Mouse (Mus musculus): ENCODE data around the gene E4f1.
A peak's percentile ranks its signal among the peaks of the same experiment; 100 is the strongest.

Gene E4f1

GRCm38 (mm10) chr17:24469910-24470602, at the start of gene E4f1, which contains the start of gene Pgp:
TSS of gene E4f1 (minus strand) at chr17:24470313.
TSS of gene Pgp (plus strand) at chr17:24470392.
- peak; percentile 49; the same call in 1 of the 2 replicates for TF ChIP-seq GATA4 (IDR thresholded peaks at IDR 0.05; ENCODE audit: insufficient replicate concordance, low read length)

DNA sequence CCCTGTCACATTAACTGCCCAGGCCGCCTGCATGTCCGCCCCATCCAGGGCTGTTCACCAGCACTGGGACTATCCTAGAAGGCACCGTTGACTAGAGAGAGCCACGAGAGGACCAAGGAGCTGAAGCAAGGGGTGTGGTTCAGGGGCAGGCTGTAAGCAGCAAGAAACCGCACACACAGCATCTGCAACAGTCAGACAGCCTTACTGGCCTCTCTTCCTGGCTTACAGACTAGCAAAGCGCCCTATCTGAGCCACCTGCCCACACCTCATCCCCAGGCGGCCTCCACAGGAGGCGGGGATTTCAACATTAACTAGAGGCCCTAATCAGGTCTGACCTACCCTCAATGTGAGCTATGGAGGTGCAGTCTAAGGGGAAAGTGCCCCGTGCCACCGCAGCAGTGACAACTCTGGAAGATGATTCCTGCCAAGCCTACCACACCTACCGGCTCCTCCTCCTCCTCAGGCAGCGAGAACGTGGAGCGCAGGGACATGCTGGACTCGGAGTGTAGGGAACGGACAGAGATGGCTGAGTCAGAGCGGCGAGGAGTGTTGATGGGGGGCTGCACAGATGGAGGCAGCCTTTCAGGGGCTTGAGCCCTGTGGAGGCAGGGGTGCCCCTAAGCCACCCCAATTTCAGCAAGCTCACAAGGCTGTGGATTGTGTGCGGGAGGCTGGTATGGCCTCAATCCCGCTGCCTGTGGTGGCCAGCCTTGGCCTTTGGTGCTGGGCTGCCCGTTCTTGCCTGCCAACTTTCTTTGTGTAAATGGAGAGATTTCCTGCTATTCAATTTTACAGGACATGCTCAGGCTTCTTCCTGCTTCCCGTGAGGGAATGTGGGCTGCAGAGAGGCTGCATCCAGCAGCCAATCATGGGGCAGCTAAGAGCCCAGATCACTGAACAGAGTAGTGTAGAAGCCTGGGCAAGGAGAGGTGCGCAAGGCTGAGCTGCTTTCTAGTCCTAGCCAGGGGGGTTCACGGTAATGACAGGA, 44.5 kb upstream of the E4f1 start:
- no peak for TF ChIP-seq GATA4 (IDR thresholded peaks at IDR 0.05; ENCODE audit: insufficient replicate concordance, low read length)

- no peak for TF ChIP-seq GATA4 (IDR thresholded peaks at IDR 0.05; ENCODE audit: insufficient replicate concordance, low read length)
Measured at GRCm38 (mm10) chr17:24513609-24514008, 43.5 kb upstream of the E4f1 start.

DNA sequence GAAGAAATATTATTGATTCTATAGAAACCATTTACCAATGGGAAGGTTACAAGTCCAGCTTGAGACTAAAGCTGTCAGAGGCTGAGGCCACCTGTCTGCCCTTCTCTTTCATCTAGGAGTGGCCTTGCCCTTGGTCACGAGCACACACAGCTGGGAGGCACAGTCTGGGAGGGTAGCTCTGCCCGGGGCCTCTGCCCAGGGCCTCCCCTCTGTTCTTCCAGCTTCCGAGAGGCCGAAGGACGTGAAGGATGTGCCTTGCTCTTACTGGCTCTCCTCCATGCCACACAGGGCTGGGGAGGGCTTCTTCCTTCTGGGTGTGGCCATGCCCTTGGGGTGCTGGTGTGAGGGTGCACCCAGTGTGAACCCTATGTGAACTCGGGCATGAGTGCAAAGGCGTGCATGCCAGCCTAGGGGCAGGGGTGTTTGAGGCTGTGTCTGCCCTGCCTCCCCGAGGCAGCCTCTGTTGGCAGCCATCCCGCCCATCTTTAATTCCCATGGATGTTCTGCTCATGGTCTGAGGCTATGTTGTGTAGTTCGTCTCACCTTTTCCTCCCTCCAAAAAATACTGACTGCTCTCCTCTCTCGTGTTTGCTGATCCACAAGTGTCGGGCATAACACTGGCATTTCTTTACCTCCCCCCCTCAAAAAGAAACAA, 37.8 kb upstream of the E4f1 start:
- TF ChIP-seq GATA4 (IDR thresholded peaks at IDR 0.05; ENCODE audit: insufficient replicate concordance, low read length): no peak

DNA sequence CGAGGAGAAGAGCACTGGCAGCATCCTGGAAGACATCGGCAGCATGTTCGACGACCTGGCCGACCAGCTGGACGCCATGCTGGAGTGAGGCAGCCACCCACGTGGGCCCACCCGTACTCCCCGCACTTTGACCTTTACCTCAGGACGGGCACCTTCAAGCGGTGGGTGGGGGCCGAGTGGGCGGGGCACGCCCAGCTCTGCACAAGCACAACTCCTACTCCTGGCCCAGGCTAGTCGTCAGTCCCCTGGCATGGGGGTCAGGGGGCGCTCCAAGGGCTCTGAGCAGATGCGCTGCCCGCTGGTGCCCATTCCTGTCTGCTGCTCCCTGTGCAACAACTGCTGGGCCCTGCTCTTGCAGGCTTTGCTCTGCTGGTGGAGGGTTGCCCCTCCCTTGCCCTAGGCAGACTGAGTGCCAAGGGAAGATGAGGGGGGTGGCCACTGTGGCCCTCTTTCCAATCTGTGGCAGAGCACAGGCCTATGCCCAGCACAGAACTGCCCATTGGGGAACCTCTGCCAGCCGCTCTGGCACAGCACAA, 37.1 kb upstream of the E4f1 start:
- TF ChIP-seq GATA4 (IDR thresholded peaks at IDR 0.05; ENCODE audit: insufficient replicate concordance, low read length): no peak

DNA sequence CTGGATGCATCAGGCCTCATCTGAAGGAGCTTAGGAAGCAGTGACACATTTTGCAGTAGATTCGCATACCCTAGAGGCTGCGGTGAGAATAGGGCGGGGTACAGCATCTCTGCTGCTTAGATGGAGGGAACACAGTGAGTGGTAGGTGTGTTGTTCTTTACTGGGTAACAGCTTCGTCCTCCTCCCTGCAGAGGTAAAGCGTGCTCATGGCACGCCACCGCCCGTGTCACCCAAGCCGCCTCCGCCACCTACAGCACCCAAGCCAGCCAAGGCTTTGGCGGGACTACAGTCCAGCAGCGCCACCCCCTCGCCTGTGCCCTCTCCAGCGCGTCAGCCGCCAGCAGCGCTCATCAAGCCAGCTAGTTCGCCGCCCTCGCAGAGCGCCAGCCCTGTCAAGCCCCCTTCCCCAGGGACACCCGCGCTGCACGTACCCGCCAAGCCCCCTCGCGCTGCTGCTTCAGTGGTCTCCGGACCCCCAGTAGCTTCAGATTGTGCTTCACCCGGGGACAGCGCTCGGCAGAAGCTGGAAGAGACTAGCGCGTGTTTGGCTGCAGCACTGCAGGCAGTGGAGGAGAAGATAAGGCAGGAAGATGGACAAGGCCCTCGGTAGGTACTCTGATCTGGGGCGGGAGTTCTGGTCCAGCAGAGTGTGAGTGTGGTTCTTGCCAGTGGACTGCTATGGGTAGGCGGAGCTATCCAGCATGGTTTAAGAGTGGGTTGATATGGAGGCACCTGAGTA, 36.4 kb upstream of the E4f1 start:
- TF ChIP-seq GATA4 (IDR thresholded peaks at IDR 0.05; ENCODE audit: insufficient replicate concordance, low read length): no peak

- no peak for TF ChIP-seq GATA4 (IDR thresholded peaks at IDR 0.05; ENCODE audit: insufficient replicate concordance, low read length)
Measured at GRCm38 (mm10) chr17:24505286-24505955, 35.3 kb upstream of the E4f1 start.

DNA sequence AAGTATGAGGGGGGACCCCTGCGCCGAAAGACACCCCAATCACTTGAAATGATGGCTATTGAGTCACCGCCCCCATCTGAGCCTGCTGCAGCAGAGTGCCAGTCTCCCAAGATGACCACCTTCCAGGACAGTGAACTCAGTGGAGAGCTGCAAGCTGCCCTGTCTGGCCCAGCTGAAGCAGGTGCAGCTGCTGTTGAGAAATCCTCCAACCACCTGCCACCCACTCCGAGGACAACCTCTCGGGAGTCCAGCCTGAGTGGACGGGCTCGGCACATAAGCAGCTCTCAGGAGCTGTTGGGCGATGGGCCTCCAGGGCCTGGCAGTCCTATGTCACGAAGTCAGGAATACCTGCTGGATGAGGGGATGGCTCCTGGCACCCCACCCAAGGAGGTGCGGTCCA, 34.0 kb upstream of the E4f1 start:
- no peak for TF ChIP-seq GATA4 (IDR thresholded peaks at IDR 0.05; ENCODE audit: insufficient replicate concordance, low read length)

DNA sequence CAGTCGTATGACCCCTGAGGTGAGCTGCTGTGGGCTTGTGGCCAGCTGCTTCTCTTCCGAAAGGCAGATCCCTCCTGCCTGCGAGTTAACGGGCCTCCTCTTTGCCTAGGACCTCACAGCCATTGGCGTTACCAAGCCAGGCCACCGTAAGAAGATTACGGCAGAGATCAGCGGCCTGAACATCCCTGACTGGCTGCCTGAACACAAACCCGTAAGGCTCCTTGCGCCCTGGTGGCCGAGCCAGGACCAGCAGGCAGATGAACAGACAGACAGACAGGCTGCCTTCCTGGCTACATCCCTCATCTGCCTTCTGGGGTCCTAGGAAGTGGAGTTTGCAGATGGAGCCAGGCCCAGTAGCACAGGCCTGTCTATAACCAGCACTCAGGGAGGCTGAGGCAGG, 32.1 kb upstream of the E4f1 start:
- TF ChIP-seq GATA4 (IDR thresholded peaks at IDR 0.05; ENCODE audit: insufficient replicate concordance, low read length): no peak

DNA sequence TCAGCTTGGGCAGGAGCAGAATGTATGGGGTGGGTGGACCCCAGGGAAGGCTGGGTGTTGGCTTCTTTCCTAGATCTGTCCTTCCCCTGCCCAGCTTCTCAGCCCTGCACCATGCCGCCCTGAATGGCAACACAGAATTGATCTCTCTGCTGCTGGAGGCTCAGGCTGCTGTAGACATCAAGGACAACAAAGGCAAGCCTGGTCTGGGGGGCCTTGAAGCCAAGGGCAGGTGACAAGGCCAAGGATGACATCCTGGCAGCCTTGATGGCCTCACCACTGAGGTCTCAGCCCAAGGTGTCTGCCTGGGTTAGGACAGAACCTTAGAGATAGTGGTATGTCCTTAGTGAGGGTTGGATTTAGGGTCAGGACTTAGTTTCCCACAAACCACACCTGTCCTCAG, 25.9 kb upstream of the E4f1 start:
- TF ChIP-seq GATA4 (IDR thresholded peaks at IDR 0.05; ENCODE audit: insufficient replicate concordance, low read length): no peak

DNA sequence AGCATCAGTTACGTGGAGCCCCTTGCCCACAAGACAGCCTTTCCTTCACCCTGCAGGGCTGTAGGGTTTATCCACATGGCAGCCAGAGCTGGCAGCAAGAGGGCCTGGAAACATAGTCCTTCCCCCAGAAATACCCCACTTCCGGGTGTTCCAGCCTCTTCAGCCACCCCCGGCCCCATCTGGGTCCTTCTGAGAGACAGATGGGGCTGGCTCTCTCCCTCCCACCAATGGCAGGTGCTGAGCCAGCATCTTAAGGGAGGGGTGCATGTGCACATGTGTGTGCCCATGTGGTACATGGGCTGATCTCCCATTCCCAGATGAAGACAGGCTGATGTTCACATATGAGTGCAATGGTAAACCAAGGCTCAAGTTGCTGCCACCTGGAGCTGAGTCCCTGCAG, 25.3 kb upstream of the E4f1 start:
- TF ChIP-seq GATA4 (IDR thresholded peaks at IDR 0.05; ENCODE audit: insufficient replicate concordance, low read length): no peak

DNA sequence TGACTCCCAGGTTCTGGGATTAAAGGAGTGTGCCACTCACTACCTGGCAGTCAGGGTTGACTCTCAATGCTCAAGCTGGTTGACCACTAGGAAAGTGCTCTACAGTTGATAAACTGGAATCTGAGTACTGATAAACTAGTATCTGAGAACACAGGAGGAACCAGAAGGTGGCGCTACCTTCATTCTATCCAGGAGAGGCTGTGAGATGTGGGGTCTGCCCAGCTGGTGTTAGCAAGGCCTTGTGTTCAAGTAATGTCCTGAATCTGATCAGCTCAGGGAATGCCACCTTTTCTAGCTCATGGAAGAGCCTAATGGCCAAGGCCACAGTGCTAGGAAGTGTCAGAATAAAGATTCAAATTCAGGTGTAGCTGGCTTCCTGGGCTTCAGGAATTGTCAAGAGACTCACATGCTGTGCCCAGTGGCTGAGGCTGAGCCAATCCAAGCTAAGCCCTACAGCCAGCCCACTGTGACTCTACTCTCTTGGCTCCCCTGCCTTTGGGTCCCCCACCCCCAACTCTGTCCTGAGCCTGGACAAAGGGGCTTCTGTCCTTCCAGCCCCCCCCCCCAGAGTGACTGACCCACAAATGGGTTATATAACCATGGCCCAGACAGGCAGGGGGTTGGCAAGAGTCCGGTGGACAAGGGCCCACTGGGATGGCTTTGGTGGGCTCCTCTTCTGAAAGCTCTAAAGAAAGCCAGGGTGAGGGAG, 24.7 kb upstream of the E4f1 start:
- TF ChIP-seq GATA4 (IDR thresholded peaks at IDR 0.05; ENCODE audit: insufficient replicate concordance, low read length): no peak

DNA sequence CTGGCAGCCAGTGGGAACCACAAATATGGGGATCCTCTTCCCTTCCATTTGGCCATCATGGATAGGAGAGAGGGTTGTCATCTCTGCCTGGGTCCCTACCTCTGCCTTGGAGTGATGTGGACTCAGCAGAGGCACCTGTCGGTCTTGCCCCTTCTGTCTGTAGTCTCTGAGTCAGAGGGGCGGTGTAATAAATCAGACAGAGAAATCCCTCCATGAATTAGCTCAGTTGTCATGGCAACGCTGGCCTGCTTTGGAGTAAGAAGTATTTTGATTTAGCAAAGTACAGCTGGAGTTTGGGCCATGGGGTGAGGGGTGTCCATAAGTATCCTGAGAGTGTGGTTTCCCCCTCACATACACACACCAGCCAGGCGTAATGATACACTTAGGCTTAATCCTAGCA, 20.3 kb upstream of the E4f1 start:
- TF ChIP-seq GATA4 (IDR thresholded peaks at IDR 0.05; ENCODE audit: insufficient replicate concordance, low read length): no peak

Measured in liver, adult (tissue).